Mouse (Mus musculus) bone marrow, adult 2 months (tissue): ENCODE measurements around the gene Ccdc43.

Experiments used
- CTCF ChIP-seq: fragments of 200-500 bp; IDR thresholded peaks from 2 replicates; pipeline ENCODE4 v1.5.1; 2011; ENCODE audit warnings: low read length, control low read depth; ENCODE audit not compliant: control insufficient read depth, insufficient read depth
- POLR2A ChIP-seq: fragments of 200-500 bp; IDR thresholded peaks from 2 replicates; pipeline ENCODE4 v1.6.1; 2011; ENCODE audit warnings: low read depth, mild to moderate bottlenecking, control low read depth, low read length, borderline replicate concordance; ENCODE audit not compliant: control insufficient read depth

- no peak for TF ChIP-seq CTCF
- no peak for TF ChIP-seq POLR2A
These were observed 45.3 kb upstream of the Ccdc43 start for GRCm38 (mm10) chr11:102742843-102743242.
